Mouse (Mus musculus): ENCODE measurements at regions not wholly inside any gene's neighbourhood (a gene's known extent, or its start where the extent isn't known, plus 50 kb on each side); places are given as distances from the start of the nearest gene placed in this dataset.
A peak's percentile ranks its signal among the peaks of the same experiment; 100 is the strongest.

- Histone ChIP-seq H3K27me3 (no peaks in the 10 kb centered on the region), H3K4me1 (no peaks in the 10 kb centered on the region), H3K9me3 (no peaks in the 10 kb centered on the region), H3K9ac (no peak overlapping the region), H3K4me3 (no peak overlapping the region), H3K36me3 (no peaks in the 10 kb centered on the region), H3K4me2 (replicated peaks) (no peak overlapping the region), H3K27ac (no peak overlapping the region)
- no peak for ATAC-seq (ENCODE audit: insufficient number of reproducible peaks, insufficient read depth, low FRiP score, low TSS enrichment)
- 63% methylated on average over 7 of the region's 7 CpGs for WGBS
These were observed 64.0 kb downstream of the Rps24 start for GRCm38 (mm10) chr14:24550763-24551471.

- H3K4me1 ChIP-seq, result no peaks in the 10 kb centered on the region
- ATAC-seq (ENCODE audit: insufficient number of reproducible peaks, insufficient read depth, low FRiP score, low TSS enrichment), result no peak
- no peak overlapping the region for H3K4me2 ChIP-seq (replicated peaks)
- no peaks in the 10 kb centered on the region for H3K27me3 ChIP-seq
- H3K9ac ChIP-seq, result no peak overlapping the region
- no peak overlapping the region for H3K4me3 ChIP-seq
- H3K36me3 ChIP-seq, result no peaks in the 10 kb centered on the region
- no peaks in the 10 kb centered on the region for H3K9me3 ChIP-seq
- 76% methylated on average over 3 of the region's 3 CpGs for WGBS
- H3K27ac ChIP-seq, result no peak overlapping the region
These were observed 64.5 kb downstream of the Rps24 start for GRCm38 (mm10) chr14:24551472-24551783.

GRCm38 (mm10) chr14:24564801-24565624 lies 78.1 kb downstream of the Rps24 start:
- no peak for ATAC-seq (ENCODE audit: insufficient number of reproducible peaks, insufficient read depth, low FRiP score, low TSS enrichment)
- Histone ChIP-seq H3K4me1 (0 out of 2 replicates have a peak, but pooled peaks cover 6% of the 10 kb centered on the region), H3K9me3 (no peaks in the 10 kb centered on the region), H3K27me3 (no peaks in the 10 kb centered on the region), H3K36me3 (no peaks in the 10 kb centered on the region), H3K4me3 (no peak overlapping the region), H3K9ac (no peak overlapping the region), H3K27ac (no peak overlapping the region), H3K4me2 (replicated peaks) (no peak overlapping the region)
- 54% methylated on average over 9 of the region's 9 CpGs for WGBS

- ATAC-seq (ENCODE audit: insufficient number of reproducible peaks, insufficient read depth, low FRiP score, low TSS enrichment), result no peak
- H3K27ac ChIP-seq, result no peak overlapping the region
These were observed 78.9 kb downstream of the Rps24 start for GRCm38 (mm10) chr14:24565718-24566322.

GRCm38 (mm10) chr14:24575111-24575510 lies 88.2 kb downstream of the Rps24 start:
- Histone ChIP-seq H3K36me3 (no peaks in the 10 kb centered on the region), H3K27me3 (no peaks in the 10 kb centered on the region), H3K27ac (no peak overlapping the region), H3K9ac (no peak overlapping the region), H3K4me1 (no peaks in the 10 kb centered on the region; the same call in 1 of the 2 replicates), H3K4me2 (replicated peaks) (no peak overlapping the region), H3K4me3 (no peak overlapping the region), H3K9me3 (no peaks in the 10 kb centered on the region)
- WGBS, result 88% methylated on average over 5 of the region's 5 CpGs
- no peak for ATAC-seq (ENCODE audit: insufficient number of reproducible peaks, insufficient read depth, low FRiP score, low TSS enrichment)

More at GRCm38 (mm10) chr14:24565718-24566322, 78.9 kb downstream of the Rps24 start:
- no peaks in the 10 kb centered on the region for H3K9me3 ChIP-seq
- no peak overlapping the region for H3K9ac ChIP-seq
- H3K36me3 ChIP-seq, result no peaks in the 10 kb centered on the region
- 0 out of 2 replicates have a peak, but pooled peaks cover 6% of the 10 kb centered on the region for H3K4me1 ChIP-seq
- no peak overlapping the region for H3K4me2 ChIP-seq (replicated peaks)
- H3K27me3 ChIP-seq, result no peaks in the 10 kb centered on the region
- 83% methylated on average over 10 of the region's 10 CpGs for WGBS
- no peak overlapping the region for H3K4me3 ChIP-seq

- ATAC-seq (ENCODE audit: insufficient number of reproducible peaks, insufficient read depth, low FRiP score, low TSS enrichment), result peak; percentile 81
- 32% methylated on average over 7 of the region's 7 CpGs for WGBS
- Histone ChIP-seq H3K9ac (no peak overlapping the region), H3K27me3 (no peaks in the 10 kb centered on the region), H3K9me3 (no peaks in the 10 kb centered on the region), H3K4me1 (no peaks in the 10 kb centered on the region; the same call in 1 of the 2 replicates), H3K27ac (peak overlapping the region; percentile 24; the same call in 1 of the 2 replicates), H3K4me3 (no peak overlapping the region), H3K4me2 (replicated peaks) (no peak overlapping the region), H3K36me3 (no peaks in the 10 kb centered on the region)
These were observed 91.7 kb downstream of the Rps24 start for GRCm38 (mm10) chr14:24578535-24579111.

GRCm38 (mm10) chr14:24579153-24579795 lies 92.3 kb downstream of the Rps24 start:
- Histone ChIP-seq H3K9me3 (no peaks in the 10 kb centered on the region), H3K36me3 (no peaks in the 10 kb centered on the region), H3K4me2 (replicated peaks) (no peak overlapping the region), H3K4me3 (no peak overlapping the region), H3K27me3 (no peaks in the 10 kb centered on the region), H3K4me1 (no peaks in the 10 kb centered on the region; the same call in 1 of the 2 replicates), H3K9ac (no peak overlapping the region), H3K27ac (peak overlapping the region; percentile 24; the same call in 1 of the 2 replicates)
- ATAC-seq (ENCODE audit: insufficient number of reproducible peaks, insufficient read depth, low FRiP score, low TSS enrichment), result no peak
- WGBS, result 19% methylated on average over 9 of the region's 9 CpGs

- ATAC-seq (ENCODE audit: insufficient number of reproducible peaks, insufficient read depth, low FRiP score, low TSS enrichment), result no peak
- whole genome bisulfite sequencing, result 60% methylated on average over 7 of the region's 7 CpGs
- no peaks in the 10 kb centered on the region for H3K27me3 ChIP-seq
- no peak overlapping the region for H3K4me3 ChIP-seq
- no peaks in the 10 kb centered on the region for H3K9me3 ChIP-seq
- no peak overlapping the region for H3K27ac ChIP-seq
- H3K36me3 ChIP-seq, result no peaks in the 10 kb centered on the region
- no peak overlapping the region for H3K4me2 ChIP-seq (replicated peaks)
- H3K9ac ChIP-seq, result no peak overlapping the region
- H3K4me1 ChIP-seq, result no peaks in the 10 kb centered on the region
These were observed 99.4 kb downstream of the Rps24 start for GRCm38 (mm10) chr14:24586133-24586908.

GRCm38 (mm10) chr14:24586982-24587672 lies 100.2 kb downstream of the Rps24 start:
- ATAC-seq (ENCODE audit: insufficient number of reproducible peaks, insufficient read depth, low FRiP score, low TSS enrichment), result no peak
- no peak overlapping the region for H3K27ac ChIP-seq
- no peak overlapping the region for H3K9ac ChIP-seq
- 64% methylated on average over 12 of the region's 12 CpGs for WGBS
- no peaks in the 10 kb centered on the region for H3K36me3 ChIP-seq
- H3K4me1 ChIP-seq, result no peaks in the 10 kb centered on the region
- H3K4me2 ChIP-seq (replicated peaks), result no peak overlapping the region
- no peak overlapping the region for H3K4me3 ChIP-seq
- no peaks in the 10 kb centered on the region for H3K27me3 ChIP-seq
- no peaks in the 10 kb centered on the region for H3K9me3 ChIP-seq

- WGBS, result 79% methylated on average over 3 of the region's 3 CpGs
- H3K4me2 ChIP-seq (replicated peaks), result no peak overlapping the region
- no peak overlapping the region for H3K4me3 ChIP-seq
- no peak overlapping the region for H3K27ac ChIP-seq
- no peak overlapping the region for H3K9ac ChIP-seq
- no peaks in the 10 kb centered on the region for H3K36me3 ChIP-seq
- H3K27me3 ChIP-seq, result no peaks in the 10 kb centered on the region
- no peaks in the 10 kb centered on the region for H3K9me3 ChIP-seq
- H3K4me1 ChIP-seq, result no peaks in the 10 kb centered on the region
- no peak for ATAC-seq (ENCODE audit: insufficient number of reproducible peaks, insufficient read depth, low FRiP score, low TSS enrichment)
These were observed 101.1 kb downstream of the Rps24 start for GRCm38 (mm10) chr14:24588041-24588440.
